Mouse (Mus musculus) olfactory bulb, adult 2 months (tissue): ENCODE data around the gene Smg6.

Experiments
- CTCF ChIP-seq: fragments of 200-500 bp; IDR thresholded peaks from 2 replicates; pipeline ENCODE4 v1.5.1; 2012; ENCODE audit warnings: low read depth, mild to moderate bottlenecking, low read length, moderate library complexity; ENCODE audit not compliant: insufficient read depth
- POLR2A ChIP-seq: fragments of 200-500 bp; IDR thresholded peaks from 2 replicates; pipeline ENCODE4 v1.6.1; 2012; ENCODE audit warnings: mild to moderate bottlenecking, low read depth, low read length, moderate library complexity; ENCODE audit not compliant: insufficient read depth

DNA sequence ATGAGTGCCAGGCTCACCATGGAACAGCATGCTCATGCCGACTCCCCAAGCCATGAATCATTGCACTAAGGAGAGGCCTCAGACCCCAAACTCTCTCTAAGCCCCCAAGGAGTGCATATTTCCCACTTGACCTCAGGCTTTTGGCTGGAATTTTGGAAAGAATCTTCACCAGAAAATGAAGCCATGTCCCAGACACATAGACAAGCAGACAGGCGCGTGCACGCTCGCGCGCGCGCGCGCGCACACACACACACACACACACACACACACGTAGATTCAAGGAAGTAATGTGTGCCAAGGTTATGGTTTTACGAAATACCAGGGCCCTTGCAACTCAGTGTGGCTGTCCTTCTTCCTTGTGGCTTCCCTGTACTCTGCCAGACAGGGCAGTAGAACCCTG, 232.8 kb downstream of the Smg6 start:
- TF ChIP-seq CTCF (no peak), POLR2A (no peak)
